Mouse (Mus musculus) intestine, embryonic 15.5 days (tissue): ENCODE data around the gene Nrf1. TPM values are rescaled to one million over a fixed set of nuclear protein-coding genes. Genes with fewer than 3 reads are reported as not detected.
A peak's percentile ranks its signal among the peaks of the same experiment; 100 is the strongest.

ENCODE experiments used
- ATAC-seq: fragments of 200-750 bp; cut with Nextera tagmentation; 2 replicates; pipeline ENCODE4 v1.8.0; 2017; ENCODE audit warnings: moderate TSS enrichment, moderate library complexity
- H3K27ac ChIP-seq: fragments of 300-500 bp; sonication (generic); 2 replicates; pipeline ENCODE4 v1.5.1; 2015; ENCODE audit warnings: mild to moderate bottlenecking, inconsistent platforms
- H3K27me3 ChIP-seq: fragments of 300-500 bp; sonication (generic); replicated peaks from 2 replicates; pipeline ENCODE4 v1.6.1; 2015; ENCODE audit warnings: inconsistent platforms
- H3K36me3 ChIP-seq: fragments of 300-500 bp; sonication (generic); 2 replicates; pipeline ENCODE4 v1.6.1; 2015; ENCODE audit warnings: inconsistent platforms
- H3K4me1 ChIP-seq: fragments of 300-500 bp; sonication (generic); replicated peaks from 2 replicates; pipeline ENCODE4 v1.6.1; 2015; ENCODE audit warnings: inconsistent platforms
- H3K4me2 ChIP-seq: fragments of 300-500 bp; sonication (generic); replicated peaks from 2 replicates; pipeline ENCODE4 v1.6.1; 2015; ENCODE audit warnings: mild to moderate bottlenecking, inconsistent platforms
- H3K4me3 ChIP-seq: fragments of 300-500 bp; sonication (generic); replicated peaks from 2 replicates; pipeline ENCODE4 v1.5.1; 2015; ENCODE audit warnings: inconsistent platforms
- H3K9ac ChIP-seq: fragments of 300-500 bp; sonication (generic); 2 replicates; pipeline ENCODE4 v1.6.1; 2015; ENCODE audit warnings: inconsistent platforms
- H3K9me3 ChIP-seq: fragments of 300-500 bp; sonication (generic); 2 replicates; pipeline ENCODE4 v1.6.1; 2016; ENCODE audit warnings: inconsistent platforms
- WGBS: fragments of 180-500 bp; shearing (Covaris S2); methylation state at CpG from one replicate; pipeline ENCODE4 v1.1.7; 2015; 5-methylcytosine and 5-hydroxymethylcytosine counted together
- polyA plus RNA-seq: library from polyadenylated mRNA; unstranded; fragments of >200 nt; fragmentation: Nextera tagmentation; extraction: Ambion mirVana; gene quantifications from 2 replicates; pipeline ENCODE4 v1.2.1, GENCODE M21; 2015

Nrf1 gene
- polyA plus RNA-seq, result 40.9 and 47.8 TPM in 2 replicates

GRCm38 (mm10) chr6:30047271-30048162, at the start of gene Nrf1:
Gene Nrf1, plus strand, starts transcription at chr6:30047988.
- H3K27me3 ChIP-seq, result no peaks in the 10 kb centered on the region
- peak; percentile 96 for ATAC-seq
- no peaks in the 10 kb centered on the region for H3K9me3 ChIP-seq
- H3K4me3 ChIP-seq, result peak within 1 kb of the TSS; percentile 98
- H3K9ac ChIP-seq, result peak within 1 kb of the TSS; percentile 100
- no peaks in the 10 kb centered on the region for H3K36me3 ChIP-seq
- H3K4me2 ChIP-seq, result peak within 1 kb of the TSS; percentile 82
- H3K4me1 ChIP-seq, result 0 out of 2 replicates have a peak, but pooled peaks cover 2% of the 10 kb centered on the region
- under 1% methylated on average over 65 of the region's 78 CpGs for WGBS
- peak within 1 kb of the TSS; percentile 99 for H3K27ac ChIP-seq

GRCm38 (mm10) chr6:29998140-29998539, 49.6 kb upstream of the Nrf1 start:
- no peak overlapping the region for H3K4me2 ChIP-seq
- WGBS, result 66% methylated on average over 9 of the region's 9 CpGs
- no peak overlapping the region for H3K27ac ChIP-seq
- no peaks in the 10 kb centered on the region for H3K27me3 ChIP-seq
- H3K9ac ChIP-seq, result no peak overlapping the region
- no peak for ATAC-seq
- no peaks in the 10 kb centered on the region for H3K9me3 ChIP-seq
- no peak overlapping the region for H3K4me3 ChIP-seq
- no peaks in the 10 kb centered on the region for H3K36me3 ChIP-seq
- no peaks in the 10 kb centered on the region for H3K4me1 ChIP-seq

GRCm38 (mm10) chr6:29998771-29999170, 49.0 kb upstream of the Nrf1 start:
- WGBS, result 63% methylated on average over 4 of the region's 4 CpGs
- H3K4me1 ChIP-seq, result no peaks in the 10 kb centered on the region
- H3K9ac ChIP-seq, result no peak overlapping the region
- H3K27ac ChIP-seq, result no peak overlapping the region
- no peak overlapping the region for H3K4me2 ChIP-seq
- no peak overlapping the region for H3K4me3 ChIP-seq
- H3K36me3 ChIP-seq, result no peaks in the 10 kb centered on the region
- H3K9me3 ChIP-seq, result no peaks in the 10 kb centered on the region
- no peaks in the 10 kb centered on the region for H3K27me3 ChIP-seq
- ATAC-seq, result no peak

- WGBS, result 72% methylated on average over 9 of the region's 9 CpGs
- H3K4me2 ChIP-seq, result no peak overlapping the region
- H3K9ac ChIP-seq, result no peak overlapping the region
- H3K4me1 ChIP-seq, result no peaks in the 10 kb centered on the region
- no peaks in the 10 kb centered on the region for H3K36me3 ChIP-seq
- no peak overlapping the region for H3K4me3 ChIP-seq
- H3K9me3 ChIP-seq, result no peaks in the 10 kb centered on the region
- no peak overlapping the region for H3K27ac ChIP-seq
- ATAC-seq, result no peak
- no peaks in the 10 kb centered on the region for H3K27me3 ChIP-seq
Measured at GRCm38 (mm10) chr6:30002628-30003027, 45.2 kb upstream of the Nrf1 start.

- H3K9me3 ChIP-seq, result no peaks in the 10 kb centered on the region
- no peak for ATAC-seq
- no peak overlapping the region for H3K9ac ChIP-seq
- H3K27ac ChIP-seq, result no peak overlapping the region
- H3K4me3 ChIP-seq, result no peak overlapping the region
- no peaks in the 10 kb centered on the region for H3K27me3 ChIP-seq
- H3K4me1 ChIP-seq, result no peaks in the 10 kb centered on the region
- WGBS, result 79% methylated on average over 1 of the region's 1 CpGs
- H3K4me2 ChIP-seq, result no peak overlapping the region
- H3K36me3 ChIP-seq, result no peaks in the 10 kb centered on the region
Measured at GRCm38 (mm10) chr6:30005851-30006250, 41.9 kb upstream of the Nrf1 start.

GRCm38 (mm10) chr6:30009204-30009603, 38.6 kb upstream of the Nrf1 start:
- Histone ChIP-seq H3K9me3 (no peaks in the 10 kb centered on the region), H3K9ac (no peak overlapping the region), H3K27ac (no peak overlapping the region), H3K4me3 (no peak overlapping the region), H3K4me2 (no peak overlapping the region), H3K36me3 (no peaks in the 10 kb centered on the region), H3K4me1 (no peaks in the 10 kb centered on the region), H3K27me3 (no peaks in the 10 kb centered on the region)
- no peak for ATAC-seq
- WGBS, result 79% methylated on average over 7 of the region's 7 CpGs

GRCm38 (mm10) chr6:30013520-30013919, 34.3 kb upstream of the Nrf1 start:
- Histone ChIP-seq H3K36me3 (no peaks in the 10 kb centered on the region), H3K4me3 (no peak overlapping the region), H3K9ac (no peak overlapping the region), H3K27me3 (no peaks in the 10 kb centered on the region), H3K4me1 (no peaks in the 10 kb centered on the region), H3K4me2 (no peak overlapping the region), H3K9me3 (no peaks in the 10 kb centered on the region), H3K27ac (no peak overlapping the region)
- no peak for ATAC-seq
- WGBS, result 16% methylated on average over 2 of the region's 2 CpGs

GRCm38 (mm10) chr6:30014187-30014864, 33.5 kb upstream of the Nrf1 start:
- Histone ChIP-seq H3K36me3 (no peaks in the 10 kb centered on the region), H3K9ac (no peak overlapping the region), H3K27me3 (no peaks in the 10 kb centered on the region), H3K9me3 (no peaks in the 10 kb centered on the region), H3K27ac (no peak overlapping the region), H3K4me3 (no peak overlapping the region), H3K4me1 (no peaks in the 10 kb centered on the region), H3K4me2 (no peak overlapping the region)
- no peak for ATAC-seq
- 65% methylated on average over 5 of the region's 5 CpGs for WGBS

GRCm38 (mm10) chr6:30021241-30021640, 26.5 kb upstream of the Nrf1 start:
- H3K9ac ChIP-seq, result no peak overlapping the region
- 83% methylated on average over 1 of the region's 1 CpGs for WGBS
- H3K4me2 ChIP-seq, result no peak overlapping the region
- H3K4me1 ChIP-seq, result no peaks in the 10 kb centered on the region
- no peak for ATAC-seq
- H3K4me3 ChIP-seq, result no peak overlapping the region
- H3K36me3 ChIP-seq, result no peaks in the 10 kb centered on the region
- H3K9me3 ChIP-seq, result no peaks in the 10 kb centered on the region
- no peak overlapping the region for H3K27ac ChIP-seq
- H3K27me3 ChIP-seq, result no peaks in the 10 kb centered on the region

GRCm38 (mm10) chr6:30021656-30022055, 26.1 kb upstream of the Nrf1 start:
- H3K4me3 ChIP-seq, result no peak overlapping the region
- no peaks in the 10 kb centered on the region for H3K36me3 ChIP-seq
- no peaks in the 10 kb centered on the region for H3K27me3 ChIP-seq
- H3K27ac ChIP-seq, result no peak overlapping the region
- H3K9me3 ChIP-seq, result no peaks in the 10 kb centered on the region
- 67% methylated on average over 5 of the region's 5 CpGs for WGBS
- no peak overlapping the region for H3K9ac ChIP-seq
- ATAC-seq, result no peak
- H3K4me1 ChIP-seq, result peaks cover 2% of the 10 kb centered on the region; the same call in 1 of the 2 replicates
- no peak overlapping the region for H3K4me2 ChIP-seq

GRCm38 (mm10) chr6:30026799-30027198, 21.0 kb upstream of the Nrf1 start:
- H3K27me3 ChIP-seq, result no peaks in the 10 kb centered on the region
- H3K9ac ChIP-seq, result no peak overlapping the region
- no peak overlapping the region for H3K4me2 ChIP-seq
- 32% methylated on average over 10 of the region's 10 CpGs for WGBS
- no peak overlapping the region for H3K4me3 ChIP-seq
- no peak overlapping the region for H3K27ac ChIP-seq
- no peaks in the 10 kb centered on the region for H3K9me3 ChIP-seq
- ATAC-seq, result peak; percentile 84
- peaks cover 3% of the 10 kb centered on the region; the same call in 1 of the 2 replicates for H3K4me1 ChIP-seq
- no peaks in the 10 kb centered on the region for H3K36me3 ChIP-seq

- Histone ChIP-seq H3K4me1 (peaks cover 3% of the 10 kb centered on the region; the same call in 1 of the 2 replicates), H3K27ac (no peak overlapping the region), H3K9ac (no peak overlapping the region), H3K4me2 (no peak overlapping the region), H3K27me3 (no peaks in the 10 kb centered on the region), H3K4me3 (no peak overlapping the region), H3K36me3 (no peaks in the 10 kb centered on the region), H3K9me3 (no peaks in the 10 kb centered on the region)
- WGBS, result 79% methylated on average over 4 of the region's 4 CpGs
- no peak for ATAC-seq
Measured at GRCm38 (mm10) chr6:30028358-30028757, 19.4 kb upstream of the Nrf1 start.
